Comparison of ENCODE assay signal across 12 mouse cellular contexts in the genomic region with DNA sequence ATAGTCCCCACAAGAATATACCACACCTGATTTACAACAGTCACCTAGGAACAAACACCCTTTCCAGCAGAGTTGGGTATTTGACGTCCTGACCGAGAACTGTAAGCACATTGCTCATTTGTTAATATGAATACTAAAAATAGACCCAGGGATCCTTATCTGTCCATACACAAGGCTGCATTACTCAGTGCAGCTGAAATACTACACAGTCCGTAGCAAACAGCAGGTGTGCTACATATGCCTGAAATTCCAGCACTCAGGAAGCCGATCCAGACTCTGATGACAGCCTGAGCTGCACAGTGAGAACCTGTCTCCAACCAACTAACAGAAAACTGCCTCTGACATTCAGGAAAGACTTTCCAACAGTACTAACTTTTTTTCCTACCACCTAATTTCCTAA. TPM values are rescaled to one million over a fixed set of nuclear protein-coding genes. Genes with fewer than 3 reads are reported as not detected.
DNase-seq lines count a peak whose midpoint lies in the region; ATAC-seq and TF ChIP-seq lines count a peak whose summit lies in the region.
"Had no signal": no experiment of that assay in that cellular context is flagged by ENCODE, and none has a peak within 500 bp of the region (broad histone marks: within the 10 kb centered on the region; RNA-seq: fewer than 3 reads in every experiment).

No protein-coding gene starts in this region.

- TF ChIP-seq POLR2A in kidney, adult 2 months (IDR thresholded peaks at IDR 0.05; ENCODE audit: low read depth, low read length), result no peak

- no peak for ATAC-seq in kidney, embryonic 16.5 days (ENCODE audit: low FRiP score, low TSS enrichment)
- peak; percentile 68 for ATAC-seq in liver, embryonic 15.5 days (ENCODE audit: insufficient read depth)
- no peak for ATAC-seq in forebrain, embryonic 15.5 days (replicated peaks)

- 0 out of 2 replicates have a peak overlapping the region, but pooled peaks have one; percentile 94 for H3K4me2 ChIP-seq in kidney, embryonic 16.5 days (replicated peaks; ENCODE audit: low read depth, low read length)
- peak overlapping the region; percentile 76 for H3K4me2 ChIP-seq in liver, embryonic 15.5 days
- H3K4me2 ChIP-seq in forebrain, embryonic 15.5 days (replicated peaks), result no peak overlapping the region

- H3K27me3 ChIP-seq in kidney, embryonic 16.5 days (ENCODE audit: insufficient read depth, low read length), result no peaks in the 10 kb centered on the region
- H3K27me3 ChIP-seq in kidney, adult 2 months (replicated peaks; ENCODE audit: control insufficient read depth, insufficient read depth, low read length), result no peaks in the 10 kb centered on the region
- H3K27me3 ChIP-seq in liver, embryonic 15.5 days, result 0 out of 2 replicates have a peak, but pooled peaks cover 3% of the 10 kb centered on the region
- peaks cover 9% of the 10 kb centered on the region; the same call in 1 of the 2 replicates for H3K27me3 ChIP-seq in forebrain, embryonic 15.5 days
- peaks cover 49% of the 10 kb centered on the region for H3K27me3 ChIP-seq in midbrain, embryonic 10.5 days (ENCODE audit: low read depth, poor library complexity, severe bottlenecking)

- TF ChIP-seq CTCF in kidney, adult 2 months (conservative IDR thresholded peaks at IDR 0.05; ENCODE audit: insufficient read depth, insufficient read length, low read depth, low read length), result no peak

- H3K36me3 ChIP-seq in kidney, embryonic 16.5 days (ENCODE audit: insufficient read depth, low read length), result no peaks in the 10 kb centered on the region
- peaks cover 2% of the 10 kb centered on the region; the same call in 1 of the 2 replicates for H3K36me3 ChIP-seq in kidney, adult 2 months (ENCODE audit: control insufficient read depth, insufficient read depth, low read length)
- H3K36me3 ChIP-seq in liver, embryonic 15.5 days (replicated peaks), result peaks cover 35% of the 10 kb centered on the region
- H3K36me3 ChIP-seq in forebrain, embryonic 15.5 days, result no peaks in the 10 kb centered on the region
- H3K36me3 ChIP-seq in midbrain, embryonic 10.5 days, result no peaks in the 10 kb centered on the region

- H3K9me3 ChIP-seq in kidney, embryonic 16.5 days (ENCODE audit: low read length), result no peaks in the 10 kb centered on the region
- no peaks in the 10 kb centered on the region for H3K9me3 ChIP-seq in liver, embryonic 15.5 days (replicated peaks)
- no peaks in the 10 kb centered on the region for H3K9me3 ChIP-seq in forebrain, embryonic 15.5 days
- no peaks in the 10 kb centered on the region for H3K9me3 ChIP-seq in midbrain, embryonic 10.5 days (replicated peaks)

- H3K27ac ChIP-seq in kidney, embryonic 16.5 days (ENCODE audit: low read length), result no peak overlapping the region
- H3K27ac ChIP-seq in kidney, adult 2 months (ENCODE audit: insufficient read depth, low read depth, low read length), result no peak overlapping the region
- H3K27ac ChIP-seq in brown adipose tissue, adult 24 weeks (replicated peaks; ENCODE audit: low read depth, low read length), result no peak overlapping the region
- peak overlapping the region; percentile 87 for H3K27ac ChIP-seq in liver, embryonic 15.5 days (replicated peaks)
- no peak overlapping the region for H3K27ac ChIP-seq in forebrain, embryonic 15.5 days (replicated peaks)
- no peak overlapping the region for H3K27ac ChIP-seq in midbrain, embryonic 10.5 days (replicated peaks)

- 64% methylated on average over 4 of the region's 4 CpGs for WGBS in kidney, embryonic 16.5 days
- WGBS in kidney, adult 2 months, result 40% methylated on average over 4 of the region's 4 CpGs
- 15% methylated on average over 4 of the region's 4 CpGs for WGBS in liver, embryonic 15.5 days (ENCODE audit: insufficient replicate concordance)
- 78% methylated on average over 4 of the region's 4 CpGs for WGBS in forebrain, embryonic 15.5 days
- 74% methylated on average over 4 of the region's 4 CpGs for WGBS in midbrain, embryonic 10.5 days

- H3K4me3 ChIP-seq in kidney, embryonic 16.5 days (ENCODE audit: low read length), result no peak overlapping the region; the same call in 1 of the 2 replicates
- H3K4me3 ChIP-seq in kidney, adult 2 months (ENCODE audit: insufficient read depth, low read depth, low read length), result no peak overlapping the region
- H3K4me3 ChIP-seq in brown adipose tissue, adult 24 weeks (ENCODE audit: insufficient read depth, low read depth, low read length), result peak overlapping the region; percentile 35
- H3K4me3 ChIP-seq in liver, embryonic 15.5 days (replicated peaks), result peak overlapping the region; percentile 75
- no peak overlapping the region for H3K4me3 ChIP-seq in forebrain, embryonic 15.5 days
- H3K4me3 ChIP-seq in midbrain, embryonic 10.5 days, result no peak overlapping the region

- no peaks in the 10 kb centered on the region for H3K4me1 ChIP-seq in kidney, embryonic 16.5 days (ENCODE audit: insufficient read depth, low read length)
- H3K4me1 ChIP-seq in kidney, adult 2 months (ENCODE audit: control insufficient read depth, insufficient read depth, low read length), result peaks cover 10% of the 10 kb centered on the region; the same call in 1 of the 2 replicates
- H3K4me1 ChIP-seq in brown adipose tissue, adult 24 weeks (ENCODE audit: control insufficient read depth, insufficient read depth, insufficient read length, low read length), result no peaks in the 10 kb centered on the region
- H3K4me1 ChIP-seq in liver, embryonic 15.5 days (replicated peaks), result peaks cover 74% of the 10 kb centered on the region
- peaks cover 8% of the 10 kb centered on the region for H3K4me1 ChIP-seq in forebrain, embryonic 15.5 days
- peaks cover 13% of the 10 kb centered on the region for H3K4me1 ChIP-seq in midbrain, embryonic 10.5 days

- peak; percentile 44 to 53 for DNase-seq in cerebellum, postnatal 25 days
- no peak for DNase-seq in cerebellum, adult 9-10 months
- DNase-seq in kidney, adult 2 months, result no peak
- DNase-seq in midbrain, embryonic 10.5 days (ENCODE audit: low spot score), result no peak
- DNase-seq: adrenal gland, postnatal 36 days; gastrocnemius, postnatal 10 days; kidney, adult 18-20 months; right cerebral cortex, adult 18-20 months had no signal

- H3K9ac ChIP-seq in kidney, embryonic 16.5 days (replicated peaks; ENCODE audit: low read length), result no peak overlapping the region
- peak overlapping the region; percentile 77 for H3K9ac ChIP-seq in liver, embryonic 15.5 days
- no peak overlapping the region for H3K9ac ChIP-seq in forebrain, embryonic 15.5 days (replicated peaks)

RNA-seq across cellular contexts. Expression of a gene that starts 17.8 kb away (rescaled TPM):
- polyA plus RNA-seq in kidney, embryonic 16.5 days (2015; fragmentation: Nextera tagmentation; extraction: Ambion mirVana), result 42.4 and 42.5 TPM in 2 replicates
- 158 and 176 TPM in 2 replicates for polyA plus RNA-seq in kidney, adult 2 months (2012; rRNA removed)
- polyA plus RNA-seq in brown adipose tissue, adult 24 weeks (2012; ENCODE audit: insufficient read depth, insufficient read length, missing spikeins), result 0.75 and 0.83 TPM in 2 replicates
- polyA plus RNA-seq in liver, embryonic 15.5 days (2015; fragmentation: Nextera tagmentation; extraction: Ambion mirVana), result 18.5 and 19.0 TPM in 2 replicates
- 0.49 and 0.79 TPM in 2 replicates for polyA plus RNA-seq in forebrain, embryonic 15.5 days (2015; fragmentation: Nextera tagmentation; extraction: Ambion mirVana)
- polyA plus RNA-seq in midbrain, embryonic 10.5 days (2016; fragmentation: Nextera tagmentation; extraction: Ambion mirVana), result 2.0 and 3.5 TPM in 2 replicates

RNA-seq across cellular contexts. Expression of a gene that starts 39.0 kb away (rescaled TPM):
- polyA plus RNA-seq in kidney, embryonic 16.5 days (2015; fragmentation: Nextera tagmentation; extraction: Ambion mirVana), result 78.6 and 79.5 TPM in 2 replicates
- polyA plus RNA-seq in kidney, adult 2 months (2012; rRNA removed), result 88.3 and 98.3 TPM in 2 replicates
- polyA plus RNA-seq in brown adipose tissue, adult 24 weeks (2012; ENCODE audit: insufficient read depth, insufficient read length, missing spikeins), result 107 and 113 TPM in 2 replicates
- polyA plus RNA-seq in liver, embryonic 15.5 days (2015; fragmentation: Nextera tagmentation; extraction: Ambion mirVana), result 55.3 and 58.4 TPM in 2 replicates
- polyA plus RNA-seq in forebrain, embryonic 15.5 days (2015; fragmentation: Nextera tagmentation; extraction: Ambion mirVana), result 75.1 and 77.5 TPM in 2 replicates
- 60.2 and 62.0 TPM in 2 replicates for polyA plus RNA-seq in midbrain, embryonic 10.5 days (2016; fragmentation: Nextera tagmentation; extraction: Ambion mirVana)

Comparison
In these comparisons a context has a peak if more than half of its experiments do, and no peak if none do; other contexts are left out.
1. DNase-seq: peak in cerebellum, postnatal 25 days (2 of 2); none in cerebellum, adult 9-10 months (single experiment), kidney, adult 2 months (single experiment) and midbrain, embryonic 10.5 days (single experiment).
2. H3K4me3 ChIP-seq: peak in brown adipose tissue, adult 24 weeks (single experiment) and liver, embryonic 15.5 days (single experiment); none in kidney, embryonic 16.5 days (single experiment), kidney, adult 2 months (single experiment), forebrain, embryonic 15.5 days (single experiment) and midbrain, embryonic 10.5 days (single experiment).